Mouse (Mus musculus): ENCODE measurements around the gene Wnk2. TPM values are rescaled to one million over a fixed set of nuclear protein-coding genes. Genes with fewer than 3 reads are reported as not detected.

The Wnk2 gene
- polyA plus RNA-seq, 1 experiment = not detected

GRCm38 (mm10) chr13:49083941-49084340 is 63.9 kb downstream of the Wnk2 start:
- Histone ChIP-seq H3K4me2 (ENCODE audit: low read depth) (no peak overlapping the region), H3K36me3 (ENCODE audit: control insufficient read depth, insufficient read depth) (no peaks in the 10 kb centered on the region), H3K27me3 (ENCODE audit: control insufficient read depth, insufficient read depth, insufficient read length) (peaks cover 69% of the 10 kb centered on the region), H3K4me3 (no peak overlapping the region), H3K79me2 (ENCODE audit: control insufficient read depth, insufficient read depth) (no peaks in the 10 kb centered on the region), H3ac (ENCODE audit: control insufficient read depth, insufficient read length) (no peak overlapping the region)
- no peak for TF ChIP-seq TCF3 (IDR thresholded peaks at IDR 0.05; ENCODE audit: insufficient read length, low read depth)
- no peak for TF ChIP-seq MYOD1 (IDR thresholded peaks at IDR 0.05; ENCODE audit: control insufficient read depth in 1 of 3, insufficient read length in 2 of 3, low read depth in 2 of 3)

GRCm38 (mm10) chr13:49082151-49082879 is 65.5 kb downstream of the Wnk2 start:
- peaks cover 85% of the 10 kb centered on the region for H3K27me3 ChIP-seq (ENCODE audit: control insufficient read depth, insufficient read depth, insufficient read length)
- H3K36me3 ChIP-seq (ENCODE audit: control insufficient read depth, insufficient read depth) = no peaks in the 10 kb centered on the region
- H3ac ChIP-seq (ENCODE audit: control insufficient read depth, insufficient read length) = no peak overlapping the region
- no peaks in the 10 kb centered on the region for H3K79me2 ChIP-seq (ENCODE audit: control insufficient read depth, insufficient read depth)
- H3K4me2 ChIP-seq (ENCODE audit: low read depth) = no peak overlapping the region
- TF ChIP-seq REST (IDR thresholded peaks at IDR 0.05; ENCODE audit: insufficient read depth, insufficient read length) = no peak
- H3K4me3 ChIP-seq = no peak overlapping the region

GRCm38 (mm10) chr13:49076196-49076595 is 71.6 kb downstream of the Wnk2 start:
- Histone ChIP-seq H3ac (ENCODE audit: control insufficient read depth, insufficient read length) (no peak overlapping the region), H3K4me2 (ENCODE audit: low read depth) (no peak overlapping the region), H3K27me3 (ENCODE audit: control insufficient read depth, insufficient read depth, insufficient read length) (peaks cover 95% of the 10 kb centered on the region), H3K4me3 (no peak overlapping the region), H3K79me2 (ENCODE audit: control insufficient read depth, insufficient read depth) (no peaks in the 10 kb centered on the region), H3K36me3 (ENCODE audit: control insufficient read depth, insufficient read depth) (no peaks in the 10 kb centered on the region)
- no peak for TF ChIP-seq TCF12 (IDR thresholded peaks at IDR 0.05; ENCODE audit: insufficient read depth, poor library complexity, severe bottlenecking)
- TF ChIP-seq REST (IDR thresholded peaks at IDR 0.05; ENCODE audit: insufficient read depth, insufficient read length) = no peak
- TF ChIP-seq POLR2A (IDR thresholded peaks at IDR 0.05; ENCODE audit: insufficient read length, low read depth) = no peak
- TF ChIP-seq MYOD1 (IDR thresholded peaks at IDR 0.05; ENCODE audit: control insufficient read depth in 1 of 3, insufficient read length in 2 of 3, low read depth in 2 of 3) = no peak
- no peak for TF ChIP-seq MYOG (IDR thresholded peaks at IDR 0.05; ENCODE audit: control insufficient read depth in 1 of 3, insufficient read depth in 1 of 3, insufficient read length in 2 of 3, low read depth in 2 of 3)
- TF ChIP-seq TCF3 (IDR thresholded peaks at IDR 0.05; ENCODE audit: insufficient read length, low read depth) = no peak

- Histone ChIP-seq H3K79me2 (ENCODE audit: control insufficient read depth, insufficient read depth) (no peaks in the 10 kb centered on the region), H3K4me3 (no peak overlapping the region), H3K27me3 (ENCODE audit: control insufficient read depth, insufficient read depth, insufficient read length) (peaks cover 94% of the 10 kb centered on the region), H3K36me3 (ENCODE audit: control insufficient read depth, insufficient read depth) (no peaks in the 10 kb centered on the region), H3K4me2 (ENCODE audit: low read depth) (no peak overlapping the region), H3ac (ENCODE audit: control insufficient read depth, insufficient read length) (no peak overlapping the region)
- TF ChIP-seq TCF3 (IDR thresholded peaks at IDR 0.05; ENCODE audit: insufficient read length, low read depth) (no peak), MYOG (IDR thresholded peaks at IDR 0.05; ENCODE audit: control insufficient read depth in 1 of 3, insufficient read depth in 1 of 3, insufficient read length in 2 of 3, low read depth in 2 of 3) (no peak), E2F4 (IDR thresholded peaks at IDR 0.05; ENCODE audit: insufficient read depth) (no peak)
Observed at GRCm38 (mm10) chr13:49075377-49075776, 72.4 kb downstream of the Wnk2 start.

GRCm38 (mm10) chr13:49073295-49073694 is 74.5 kb downstream of the Wnk2 start:
- Histone ChIP-seq H3K79me2 (ENCODE audit: control insufficient read depth, insufficient read depth) (no peaks in the 10 kb centered on the region), H3K27me3 (ENCODE audit: control insufficient read depth, insufficient read depth, insufficient read length) (peaks cover 83% of the 10 kb centered on the region), H3K36me3 (ENCODE audit: control insufficient read depth, insufficient read depth) (no peaks in the 10 kb centered on the region), H3ac (ENCODE audit: control insufficient read depth, insufficient read length) (no peak overlapping the region), H3K4me3 (no peak overlapping the region), H3K4me2 (ENCODE audit: low read depth) (no peak overlapping the region)
- TF ChIP-seq MYOD1 (IDR thresholded peaks at IDR 0.05; ENCODE audit: control insufficient read depth in 1 of 3, insufficient read length in 2 of 3, low read depth in 2 of 3) (no peak), USF1 (IDR thresholded peaks at IDR 0.05; ENCODE audit: low read depth) (no peak), SRF (IDR thresholded peaks at IDR 0.05; ENCODE audit: control insufficient read depth, insufficient read length, low read depth) (no peak), MYOG (IDR thresholded peaks at IDR 0.05; ENCODE audit: control insufficient read depth in 1 of 3, insufficient read depth in 1 of 3, insufficient read length in 2 of 3, low read depth in 2 of 3) (no peak), POLR2A (IDR thresholded peaks at IDR 0.05; ENCODE audit: insufficient read length, low read depth) (no peak), TCF12 (IDR thresholded peaks at IDR 0.05; ENCODE audit: insufficient read depth, poor library complexity, severe bottlenecking) (no peak), CEBPB (IDR thresholded peaks at IDR 0.05; ENCODE audit: insufficient read depth, poor library complexity, severe bottlenecking) (no peak), REST (IDR thresholded peaks at IDR 0.05; ENCODE audit: insufficient read depth, insufficient read length) (no peak), POLR2AphosphoS2 (IDR thresholded peaks at IDR 0.05; ENCODE audit: insufficient read length, low read depth) (no peak)

GRCm38 (mm10) chr13:49071861-49072260 is 76.0 kb downstream of the Wnk2 start:
- no peaks in the 10 kb centered on the region for H3K79me2 ChIP-seq (ENCODE audit: control insufficient read depth, insufficient read depth)
- no peaks in the 10 kb centered on the region for H3K36me3 ChIP-seq (ENCODE audit: control insufficient read depth, insufficient read depth)
- H3K4me2 ChIP-seq (ENCODE audit: low read depth) = no peak overlapping the region
- TF ChIP-seq USF1 (IDR thresholded peaks at IDR 0.05; ENCODE audit: low read depth) (no peak), TCF3 (IDR thresholded peaks at IDR 0.05; ENCODE audit: insufficient read length, low read depth) (no peak), MYOD1 (IDR thresholded peaks at IDR 0.05; ENCODE audit: control insufficient read depth in 1 of 3, insufficient read length in 2 of 3, low read depth in 2 of 3) (no peak), E2F4 (IDR thresholded peaks at IDR 0.05; ENCODE audit: insufficient read depth) (no peak), TCF12 (IDR thresholded peaks at IDR 0.05; ENCODE audit: insufficient read depth, poor library complexity, severe bottlenecking) (no peak), MYOG (IDR thresholded peaks at IDR 0.05; ENCODE audit: control insufficient read depth in 1 of 3, insufficient read depth in 1 of 3, insufficient read length in 2 of 3, low read depth in 2 of 3) (no peak), CEBPB (IDR thresholded peaks at IDR 0.05; ENCODE audit: insufficient read depth, poor library complexity, severe bottlenecking) (no peak), REST (IDR thresholded peaks at IDR 0.05; ENCODE audit: insufficient read depth, insufficient read length) (no peak), POLR2AphosphoS2 (IDR thresholded peaks at IDR 0.05; ENCODE audit: insufficient read length, low read depth) (no peak), POLR2A (IDR thresholded peaks at IDR 0.05; ENCODE audit: insufficient read length, low read depth) (no peak), SRF (IDR thresholded peaks at IDR 0.05; ENCODE audit: control insufficient read depth, insufficient read length, low read depth) (no peak), MAX (IDR thresholded peaks at IDR 0.05; ENCODE audit: low read depth) (no peak)
- peaks cover 83% of the 10 kb centered on the region for H3K27me3 ChIP-seq (ENCODE audit: control insufficient read depth, insufficient read depth, insufficient read length)
- H3ac ChIP-seq (ENCODE audit: control insufficient read depth, insufficient read length) = no peak overlapping the region
- H3K4me3 ChIP-seq = no peak overlapping the region
